Mouse (Mus musculus) embryonic fibroblast, embryonic 13.5 days (primary cell): ENCODE measurements around the gene AI182371.

Source experiments
- CTCF ChIP-seq: IDR thresholded peaks from 2 replicates; pipeline ENCODE4 v1.5.1; 2011; ENCODE audit warnings: mild to moderate bottlenecking, control low read depth, low read length, moderate library complexity, borderline replicate concordance; ENCODE audit not compliant: insufficient read depth
- POLR2A ChIP-seq: IDR thresholded peaks from 2 replicates; pipeline ENCODE4 v1.6.1; 2011; ENCODE audit warnings: low read depth, mild to moderate bottlenecking, control low read depth, low read length, moderate library complexity

DNA sequence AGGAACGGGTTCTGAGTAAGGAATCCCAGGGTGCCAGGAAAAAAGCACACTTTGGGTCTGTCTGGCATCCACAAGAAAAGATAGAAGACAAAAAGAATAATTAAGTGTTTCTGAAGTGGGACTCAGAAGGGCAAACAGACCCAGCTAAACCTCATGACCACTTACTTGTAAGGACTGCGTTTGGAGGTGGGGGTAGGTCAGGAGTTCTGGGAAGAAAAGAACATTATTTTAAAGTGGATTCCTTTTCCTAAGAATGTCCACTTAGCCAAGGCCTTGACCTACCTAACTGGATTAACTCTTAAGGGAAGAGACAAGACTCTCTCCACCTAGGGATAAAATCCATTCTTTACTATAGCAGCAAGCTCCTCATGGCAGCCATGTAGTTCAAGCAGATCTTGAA is 28.8 kb downstream of the AI182371 start:
- TF ChIP-seq CTCF (no peak), POLR2A (no peak)
